Mouse (Mus musculus): ENCODE results near the gene Timp2. TPM values are rescaled to one million over a fixed set of nuclear protein-coding genes. Genes with fewer than 3 reads are reported as not detected.

Gene Timp2
- total and polyA plus RNA-seq, 3 experiments: not detected

DNA sequence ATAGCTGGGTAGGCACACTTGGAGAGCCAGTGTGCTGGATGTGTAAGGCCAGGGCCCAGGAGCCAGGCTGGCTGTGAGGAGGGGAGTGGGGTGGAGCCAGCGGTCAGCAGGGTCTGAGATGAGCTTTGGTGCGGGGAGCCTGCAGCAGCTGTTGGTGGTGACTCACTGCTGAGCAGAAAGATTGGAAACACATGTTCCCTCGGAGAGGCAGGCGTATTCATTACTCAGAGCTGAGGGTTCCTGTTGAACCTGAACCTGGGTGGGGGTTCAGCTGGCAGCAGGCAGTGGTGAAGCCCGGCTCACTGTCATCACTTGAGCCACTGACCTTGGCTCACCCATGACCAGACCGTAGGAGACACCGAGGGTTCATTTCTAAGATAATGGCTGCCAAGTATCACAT is 9.6 kb upstream of the Timp2 start:
- no peaks in the 10 kb centered on the region for H3K4me1 ChIP-seq (ENCODE audit: insufficient read depth, low read depth, low read length)
- TF ChIP-seq GATA1 (IDR thresholded peaks at IDR 0.05; ENCODE audit: borderline replicate concordance, low read length) (no peak), CTCF (IDR thresholded peaks at IDR 0.05; ENCODE audit: low read depth, low read length) (no peak), POLR2AphosphoS5 (IDR thresholded peaks at IDR 0.05; ENCODE audit: insufficient replicate concordance, low read depth, low read length) (no peak), GATA2 (IDR thresholded peaks at IDR 0.05; ENCODE audit: borderline replicate concordance, low read depth, low read length) (no peak), TAL1 (conservative IDR thresholded peaks at IDR 0.05; ENCODE audit: low read depth, low read length) (no peak)
- H3K27me3 ChIP-seq (ENCODE audit: insufficient read depth, low read length): peaks cover 7% of the 10 kb centered on the region
- no peak for ATAC-seq (ENCODE audit: extremely low read depth, insufficient number of reproducible peaks, low FRiP score, poor library complexity, severe bottlenecking)
- DNase-seq (ENCODE audit: low spot score): no peak
- no peaks in the 10 kb centered on the region for H3K9me3 ChIP-seq (replicated peaks)
- no peak overlapping the region for H3K4me3 ChIP-seq (ENCODE audit: low read depth, low read length)
- no peaks in the 10 kb centered on the region for H3K36me3 ChIP-seq (replicated peaks)

- Histone ChIP-seq H3K4me1 (ENCODE audit: insufficient read depth, low read depth, low read length) (no peaks in the 10 kb centered on the region), H3K4me3 (ENCODE audit: low read depth, low read length) (no peak overlapping the region), H3K9me3 (replicated peaks) (no peaks in the 10 kb centered on the region), H3K36me3 (replicated peaks) (no peaks in the 10 kb centered on the region), H3K27me3 (ENCODE audit: insufficient read depth, low read length) (peaks cover 4% of the 10 kb centered on the region)
- no peak for DNase-seq (ENCODE audit: low spot score)
- ATAC-seq (ENCODE audit: extremely low read depth, insufficient number of reproducible peaks, low FRiP score, poor library complexity, severe bottlenecking): no peak
- TF ChIP-seq GATA2 (IDR thresholded peaks at IDR 0.05; ENCODE audit: borderline replicate concordance, low read depth, low read length): no peak
- no peak for TF ChIP-seq CTCF (IDR thresholded peaks at IDR 0.05; ENCODE audit: low read depth, low read length)
- no peak for TF ChIP-seq GATA1 (IDR thresholded peaks at IDR 0.05; ENCODE audit: borderline replicate concordance, low read length)
- TF ChIP-seq POLR2AphosphoS5 (IDR thresholded peaks at IDR 0.05; ENCODE audit: insufficient replicate concordance, low read depth, low read length): no peak
- no peak for TF ChIP-seq TAL1 (conservative IDR thresholded peaks at IDR 0.05; ENCODE audit: low read depth, low read length)
Measured at GRCm38 (mm10) chr11:118364021-118364420, 8.5 kb upstream of the Timp2 start.

DNA sequence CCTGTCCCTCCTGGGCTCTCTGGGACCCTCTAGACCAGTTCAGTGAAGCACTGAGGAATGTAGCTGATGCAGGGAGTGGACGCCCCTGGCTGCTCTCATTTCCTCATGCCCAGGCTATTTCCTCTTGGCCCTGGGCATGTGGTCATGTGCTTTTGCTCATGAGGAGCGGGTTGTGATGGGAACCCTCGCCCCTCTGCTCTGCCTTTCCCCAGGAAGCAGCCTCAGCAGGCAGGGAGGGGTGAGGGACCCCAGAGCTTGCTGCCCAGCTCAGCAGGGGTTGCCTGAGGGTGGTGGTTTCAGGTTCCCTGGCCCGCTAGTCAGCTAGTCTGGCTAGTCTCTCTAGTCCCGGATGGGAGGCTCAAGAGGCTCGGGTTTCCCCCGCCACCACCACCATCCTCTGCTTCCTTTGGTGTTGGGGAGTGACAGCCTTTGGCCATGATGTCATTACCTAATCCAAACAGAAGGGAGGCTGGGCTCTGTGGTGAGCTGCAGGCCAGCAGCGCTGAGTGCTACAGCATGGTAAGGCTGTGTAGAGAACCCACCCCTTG is 7.5 kb upstream of the Timp2 start:
- ATAC-seq (ENCODE audit: extremely low read depth, insufficient number of reproducible peaks, low FRiP score, poor library complexity, severe bottlenecking) (no peak), DNase-seq (ENCODE audit: low spot score) (no peak)
- no peaks in the 10 kb centered on the region for H3K4me1 ChIP-seq (ENCODE audit: insufficient read depth, low read depth, low read length)
- TF ChIP-seq TAL1 (conservative IDR thresholded peaks at IDR 0.05; ENCODE audit: low read depth, low read length): no peak
- TF ChIP-seq GATA2 (IDR thresholded peaks at IDR 0.05; ENCODE audit: borderline replicate concordance, low read depth, low read length): no peak
- TF ChIP-seq GATA1 (IDR thresholded peaks at IDR 0.05; ENCODE audit: borderline replicate concordance, low read length): no peak
- no peak for TF ChIP-seq CTCF (IDR thresholded peaks at IDR 0.05; ENCODE audit: low read depth, low read length)
- TF ChIP-seq POLR2AphosphoS5 (IDR thresholded peaks at IDR 0.05; ENCODE audit: insufficient replicate concordance, low read depth, low read length): no peak
- H3K9me3 ChIP-seq (replicated peaks): no peaks in the 10 kb centered on the region
- H3K36me3 ChIP-seq (replicated peaks): no peaks in the 10 kb centered on the region
- H3K4me3 ChIP-seq (ENCODE audit: low read depth, low read length): no peak overlapping the region
- H3K27me3 ChIP-seq (ENCODE audit: insufficient read depth, low read length): peaks cover 3% of the 10 kb centered on the region; the same call in 1 of the 2 replicates

DNA sequence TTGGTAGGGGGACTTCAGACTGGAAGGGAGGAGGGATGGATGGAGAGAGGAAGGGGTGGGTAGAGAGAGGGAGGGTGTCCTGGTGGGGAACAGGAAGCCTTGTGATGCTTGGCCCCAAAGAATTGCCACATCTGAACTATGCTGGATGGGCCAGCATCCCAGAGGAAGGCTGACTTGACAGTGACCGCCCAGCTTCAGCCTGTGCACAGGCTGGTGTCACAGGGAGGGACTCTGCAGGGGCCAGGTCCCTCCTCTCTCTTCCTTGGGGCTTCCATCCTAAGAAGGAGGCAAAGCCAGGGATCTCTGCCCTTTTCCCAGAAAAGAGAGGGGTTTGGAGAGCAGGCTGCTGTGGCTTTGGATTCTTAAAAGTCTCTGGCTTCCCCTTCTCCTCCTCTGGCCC is 7.0 kb upstream of the Timp2 start:
- no peak for ATAC-seq (ENCODE audit: extremely low read depth, insufficient number of reproducible peaks, low FRiP score, poor library complexity, severe bottlenecking)
- no peaks in the 10 kb centered on the region for H3K36me3 ChIP-seq (replicated peaks)
- no peaks in the 10 kb centered on the region for H3K4me1 ChIP-seq (ENCODE audit: insufficient read depth, low read depth, low read length)
- peaks cover 3% of the 10 kb centered on the region; the same call in 1 of the 2 replicates for H3K27me3 ChIP-seq (ENCODE audit: insufficient read depth, low read length)
- H3K4me3 ChIP-seq (ENCODE audit: low read depth, low read length): no peak overlapping the region
- no peak for DNase-seq (ENCODE audit: low spot score)
- no peaks in the 10 kb centered on the region for H3K9me3 ChIP-seq (replicated peaks)
- TF ChIP-seq GATA1 (IDR thresholded peaks at IDR 0.05; ENCODE audit: borderline replicate concordance, low read length) (no peak), POLR2AphosphoS5 (IDR thresholded peaks at IDR 0.05; ENCODE audit: insufficient replicate concordance, low read depth, low read length) (no peak), TAL1 (conservative IDR thresholded peaks at IDR 0.05; ENCODE audit: low read depth, low read length) (no peak), GATA2 (IDR thresholded peaks at IDR 0.05; ENCODE audit: borderline replicate concordance, low read depth, low read length) (no peak), CTCF (IDR thresholded peaks at IDR 0.05; ENCODE audit: low read depth, low read length) (no peak)

- Histone ChIP-seq H3K9me3 (replicated peaks) (no peaks in the 10 kb centered on the region), H3K27me3 (ENCODE audit: insufficient read depth, low read length) (peaks cover 3% of the 10 kb centered on the region; the same call in 1 of the 2 replicates), H3K36me3 (replicated peaks) (no peaks in the 10 kb centered on the region), H3K4me3 (ENCODE audit: low read depth, low read length) (no peak overlapping the region), H3K4me1 (ENCODE audit: insufficient read depth, low read depth, low read length) (no peaks in the 10 kb centered on the region)
- ATAC-seq (ENCODE audit: extremely low read depth, insufficient number of reproducible peaks, low FRiP score, poor library complexity, severe bottlenecking): no peak
- no peak for DNase-seq (ENCODE audit: low spot score)
- TF ChIP-seq CTCF (IDR thresholded peaks at IDR 0.05; ENCODE audit: low read depth, low read length) (no peak), POLR2AphosphoS5 (IDR thresholded peaks at IDR 0.05; ENCODE audit: insufficient replicate concordance, low read depth, low read length) (no peak), GATA2 (IDR thresholded peaks at IDR 0.05; ENCODE audit: borderline replicate concordance, low read depth, low read length) (no peak), TAL1 (conservative IDR thresholded peaks at IDR 0.05; ENCODE audit: low read depth, low read length) (no peak), GATA1 (IDR thresholded peaks at IDR 0.05; ENCODE audit: borderline replicate concordance, low read length) (no peak)
Measured at GRCm38 (mm10) chr11:118360907-118361341, 5.4 kb upstream of the Timp2 start.

GRCm38 (mm10) chr11:118360491-118360890 is 5.0 kb upstream of the Timp2 start:
- Histone ChIP-seq H3K9me3 (replicated peaks) (no peaks in the 10 kb centered on the region), H3K36me3 (replicated peaks) (no peaks in the 10 kb centered on the region), H3K4me1 (ENCODE audit: insufficient read depth, low read depth, low read length) (no peaks in the 10 kb centered on the region), H3K27me3 (ENCODE audit: insufficient read depth, low read length) (peaks cover 3% of the 10 kb centered on the region; the same call in 1 of the 2 replicates), H3K4me3 (ENCODE audit: low read depth, low read length) (no peak overlapping the region)
- ATAC-seq (ENCODE audit: extremely low read depth, insufficient number of reproducible peaks, low FRiP score, poor library complexity, severe bottlenecking): no peak
- TF ChIP-seq CTCF (IDR thresholded peaks at IDR 0.05; ENCODE audit: low read depth, low read length): no peak
- TF ChIP-seq GATA1 (IDR thresholded peaks at IDR 0.05; ENCODE audit: borderline replicate concordance, low read length): no peak
- DNase-seq (ENCODE audit: low spot score): no peak

Measured in G1E (cell line).